Mouse (Mus musculus): Measurements from ENCODE around the gene Arfip2. TPM values are rescaled to one million over a fixed set of nuclear protein-coding genes. Genes with fewer than 3 reads are reported as not detected.

The Arfip2 gene
- 83.8 and 92.4 TPM in 2 replicates for polyA plus RNA-seq (2015; fragmentation: Nextera tagmentation; extraction: Ambion mirVana)

- no peaks in the 10 kb centered on the region for H3K27me3 ChIP-seq (ENCODE audit: control insufficient read depth, insufficient read depth, low read depth, low read length)
- peak within 1 kb of the TSS; percentile 73 for H3K4me3 ChIP-seq (ENCODE audit: low read depth, low read length)
- H3K9me3 ChIP-seq (replicated peaks; ENCODE audit: control insufficient read depth, low read length, poor library complexity, severe bottlenecking): no peaks in the 10 kb centered on the region
- WGBS: under 1% methylated on average over 45 of the region's 45 CpGs
- peaks cover 21% of the 10 kb centered on the region for H3K4me1 ChIP-seq (ENCODE audit: control insufficient read depth, insufficient read depth, low read length)
- H3K4me2 ChIP-seq (ENCODE audit: low read length): peak within 1 kb of the TSS; percentile 97
- H3K36me3 ChIP-seq (ENCODE audit: control insufficient read depth, insufficient read depth, low read length): peaks cover 6% of the 10 kb centered on the region; the same call in 1 of the 2 replicates
- ATAC-seq: peak; percentile 96
- peak within 1 kb of the TSS; percentile 87 for H3K9ac ChIP-seq (ENCODE audit: low read depth, low read length)
- peak within 1 kb of the TSS; percentile 85 for H3K27ac ChIP-seq (ENCODE audit: low read length)
These were observed at the start of gene Arfip2, which contains the start of gene Gm45799 for GRCm38 (mm10) chr7:105640233-105640893. TSS of gene Arfip2 (minus strand) at chr7:105640416. TSS of gene Gm45799 (plus strand) at chr7:105640552.

- peak; percentile 80; the same call in 1 of the 2 replicates for ATAC-seq
- no peaks in the 10 kb centered on the region for H3K9me3 ChIP-seq (replicated peaks; ENCODE audit: control insufficient read depth, low read length, poor library complexity, severe bottlenecking)
- no peak overlapping the region for H3K4me3 ChIP-seq (ENCODE audit: low read depth, low read length)
- H3K4me1 ChIP-seq (ENCODE audit: control insufficient read depth, insufficient read depth, low read length): no peaks in the 10 kb centered on the region
- peak overlapping the region; percentile 44; the same call in 1 of the 2 replicates for H3K9ac ChIP-seq (ENCODE audit: low read depth, low read length)
- H3K27ac ChIP-seq (ENCODE audit: low read length): no peak overlapping the region
- no peaks in the 10 kb centered on the region for H3K27me3 ChIP-seq (ENCODE audit: control insufficient read depth, insufficient read depth, low read depth, low read length)
- 14% methylated on average over 13 of the region's 13 CpGs for WGBS
- H3K36me3 ChIP-seq (ENCODE audit: control insufficient read depth, insufficient read depth, low read length): no peaks in the 10 kb centered on the region
- peak overlapping the region; percentile 36 for H3K4me2 ChIP-seq (ENCODE audit: low read length)
These were observed 45.5 kb upstream of the Arfip2 start for GRCm38 (mm10) chr7:105685541-105686197.

DNA sequence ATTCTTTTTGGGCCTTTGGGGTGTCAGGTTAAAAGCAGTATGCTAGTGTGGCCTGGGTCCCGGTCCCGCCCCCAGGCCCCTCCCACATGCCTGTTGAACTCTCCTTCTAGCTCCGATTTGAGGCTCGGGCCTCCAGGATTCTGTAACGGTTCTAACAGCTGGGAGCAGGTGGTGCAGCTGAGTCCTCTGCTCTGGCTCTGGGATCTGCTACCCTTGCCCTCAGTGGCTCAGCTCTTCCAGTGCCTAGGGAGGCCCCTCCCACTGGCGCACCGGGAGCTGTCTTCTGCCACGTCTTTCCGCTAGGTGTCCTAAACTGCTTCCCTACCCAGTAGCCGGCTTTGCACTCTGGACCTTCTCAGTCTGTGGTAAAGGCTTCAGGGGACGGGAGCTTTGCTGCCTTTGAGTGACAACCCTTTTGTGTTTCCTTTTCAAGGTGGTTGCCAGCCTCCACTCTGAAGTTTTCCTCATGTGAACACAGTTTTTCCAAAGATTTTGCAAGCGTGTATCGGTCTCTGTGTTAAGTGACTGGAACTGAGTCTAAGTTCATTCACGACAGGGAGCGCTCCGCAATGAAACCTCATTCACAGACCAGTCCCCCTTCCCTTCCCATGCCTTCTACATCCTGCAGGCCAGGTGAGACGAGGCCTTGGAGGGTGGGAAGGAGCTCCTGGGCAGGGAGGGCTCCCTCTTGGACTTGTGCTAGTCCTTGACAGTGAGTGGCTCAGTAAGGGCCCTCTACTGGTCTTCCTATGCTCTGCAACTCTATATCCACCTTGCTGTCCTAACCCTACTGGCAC is 10.6 kb upstream of the Arfip2 start, which contains the start of gene Dnhd1:
Gene Dnhd1, plus strand, starts transcription at position 189 of the 797 bp plus-strand sequence.
- Histone ChIP-seq H3K27me3 (ENCODE audit: control insufficient read depth, insufficient read depth, low read depth, low read length) (no peaks in the 10 kb centered on the region), H3K4me1 (ENCODE audit: control insufficient read depth, insufficient read depth, low read length) (no peaks in the 10 kb centered on the region; the same call in 1 of the 2 replicates), H3K4me2 (ENCODE audit: low read length) (peak within 1 kb of the TSS; percentile 72), H3K9ac (ENCODE audit: low read depth, low read length) (peak within 1 kb of the TSS; percentile 59), H3K4me3 (ENCODE audit: low read depth, low read length) (peak within 1 kb of the TSS; percentile 35), H3K27ac (ENCODE audit: low read length) (0 out of 2 replicates have a peak within 1 kb of the TSS, but pooled peaks have one; percentile 4), H3K36me3 (ENCODE audit: control insufficient read depth, insufficient read depth, low read length) (no peaks in the 10 kb centered on the region), H3K9me3 (replicated peaks; ENCODE audit: control insufficient read depth, low read length, poor library complexity, severe bottlenecking) (no peaks in the 10 kb centered on the region)
- WGBS: 3% methylated on average over 17 of the region's 17 CpGs
- peak; percentile 95 for ATAC-seq

GRCm38 (mm10) chr7:105641936-105642335 is 1.7 kb upstream of the Arfip2 start:
- H3K4me3 ChIP-seq (ENCODE audit: low read depth, low read length): no peak overlapping the region
- H3K36me3 ChIP-seq (ENCODE audit: control insufficient read depth, insufficient read depth, low read length): peaks cover 6% of the 10 kb centered on the region; the same call in 1 of the 2 replicates
- no peak for ATAC-seq
- 89% methylated on average over 3 of the region's 3 CpGs for whole genome bisulfite sequencing
- H3K4me1 ChIP-seq (ENCODE audit: control insufficient read depth, insufficient read depth, low read length): peaks cover 21% of the 10 kb centered on the region
- no peak overlapping the region for H3K9ac ChIP-seq (ENCODE audit: low read depth, low read length)
- H3K27me3 ChIP-seq (ENCODE audit: control insufficient read depth, insufficient read depth, low read depth, low read length): no peaks in the 10 kb centered on the region
- no peaks in the 10 kb centered on the region for H3K9me3 ChIP-seq (replicated peaks; ENCODE audit: control insufficient read depth, low read length, poor library complexity, severe bottlenecking)
- H3K4me2 ChIP-seq (ENCODE audit: low read length): peak overlapping the region; percentile 15; the same call in 1 of the 2 replicates
- no peak overlapping the region for H3K27ac ChIP-seq (ENCODE audit: low read length)

DNA sequence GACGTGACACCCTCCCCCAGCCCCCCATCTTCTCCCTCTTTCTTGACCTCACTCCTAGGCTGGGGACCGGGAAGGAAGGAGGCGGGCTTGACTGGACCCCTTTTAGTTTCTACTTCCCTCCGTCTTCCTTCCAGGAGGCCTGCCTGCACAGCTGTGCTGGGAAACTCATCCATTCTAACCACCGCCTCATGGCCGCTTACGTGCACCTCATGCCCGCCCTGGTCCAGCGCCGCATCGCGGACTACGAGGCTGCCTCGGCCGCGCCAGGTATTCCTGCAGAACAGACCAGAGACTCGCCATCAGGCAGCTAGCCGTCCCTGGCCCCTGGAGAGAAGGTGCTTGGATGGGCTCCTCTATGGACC is 659 bp upstream of the Arfip2 start:
- Histone ChIP-seq H3K27me3 (ENCODE audit: control insufficient read depth, insufficient read depth, low read depth, low read length) (no peaks in the 10 kb centered on the region), H3K4me3 (ENCODE audit: low read depth, low read length) (peak overlapping the region; percentile 73), H3K9ac (ENCODE audit: low read depth, low read length) (peak overlapping the region; percentile 76), H3K4me2 (ENCODE audit: low read length) (peak overlapping the region; percentile 87), H3K27ac (ENCODE audit: low read length) (peak overlapping the region; percentile 85), H3K9me3 (replicated peaks; ENCODE audit: control insufficient read depth, low read length, poor library complexity, severe bottlenecking) (no peaks in the 10 kb centered on the region), H3K4me1 (ENCODE audit: control insufficient read depth, insufficient read depth, low read length) (peaks cover 21% of the 10 kb centered on the region), H3K36me3 (ENCODE audit: control insufficient read depth, insufficient read depth, low read length) (peaks cover 6% of the 10 kb centered on the region; the same call in 1 of the 2 replicates)
- ATAC-seq: no peak
- WGBS: under 1% methylated on average over 16 of the region's 18 CpGs

DNA sequence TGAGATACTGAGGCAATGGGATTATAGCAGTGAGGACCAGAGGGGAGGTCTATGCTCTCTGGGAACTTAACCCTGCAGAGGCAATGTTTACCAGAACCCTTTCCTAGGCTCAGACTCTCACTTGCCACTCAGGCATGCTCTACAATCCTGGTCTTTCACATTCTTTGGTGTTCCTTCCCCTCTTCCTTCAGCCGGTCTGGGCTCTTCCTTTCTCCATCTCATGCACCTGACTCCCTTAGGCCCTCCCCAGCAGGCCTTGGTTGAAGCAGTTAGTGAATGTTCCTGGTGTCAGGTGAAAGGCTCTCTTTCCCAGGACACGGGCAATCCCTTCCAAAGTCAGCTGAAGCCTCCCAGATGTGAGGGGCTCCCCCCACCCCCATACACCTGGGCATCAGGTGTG is 460 bp downstream of the Arfip2 start, which contains the start of gene Timm10b:
Gene Timm10b, plus strand, starts transcription at position 301 of the 400 bp plus-strand sequence.
- ATAC-seq: no peak
- peak within 1 kb of the TSS; percentile 87 for H3K9ac ChIP-seq (ENCODE audit: low read depth, low read length)
- H3K27me3 ChIP-seq (ENCODE audit: control insufficient read depth, insufficient read depth, low read depth, low read length): no peaks in the 10 kb centered on the region
- peak within 1 kb of the TSS; percentile 73 for H3K4me3 ChIP-seq (ENCODE audit: low read depth, low read length)
- WGBS: 0% methylated on average over 2 of the region's 2 CpGs
- no peaks in the 10 kb centered on the region for H3K9me3 ChIP-seq (replicated peaks; ENCODE audit: control insufficient read depth, low read length, poor library complexity, severe bottlenecking)
- H3K27ac ChIP-seq (ENCODE audit: low read length): peak within 1 kb of the TSS; percentile 85
- H3K4me2 ChIP-seq (ENCODE audit: low read length): peak within 1 kb of the TSS; percentile 97
- H3K4me1 ChIP-seq (ENCODE audit: control insufficient read depth, insufficient read depth, low read length): peaks cover 21% of the 10 kb centered on the region
- peaks cover 6% of the 10 kb centered on the region; the same call in 1 of the 2 replicates for H3K36me3 ChIP-seq (ENCODE audit: control insufficient read depth, insufficient read depth, low read length)

DNA sequence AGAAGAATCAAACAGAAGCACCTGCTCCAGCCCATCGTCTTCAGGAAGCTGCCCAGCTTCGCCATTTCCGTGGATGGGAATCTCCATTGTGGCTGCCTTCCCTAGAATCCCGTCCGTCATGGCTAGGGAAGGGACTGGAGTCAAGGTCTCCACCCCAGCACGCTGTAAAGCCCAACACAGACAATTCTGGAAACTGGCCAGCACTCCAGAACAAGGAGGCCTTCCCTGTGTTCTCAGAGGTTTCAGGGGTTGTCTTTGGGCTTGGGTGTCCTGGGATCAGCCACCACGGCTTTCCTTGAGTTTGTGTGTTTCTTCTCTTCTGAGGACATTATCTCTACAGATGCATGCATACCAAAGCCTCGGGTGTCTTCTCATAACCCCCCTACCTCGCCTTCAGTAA is 912 bp downstream of the Arfip2 start:
- H3K36me3 ChIP-seq (ENCODE audit: control insufficient read depth, insufficient read depth, low read length): peaks cover 6% of the 10 kb centered on the region; the same call in 1 of the 2 replicates
- H3K9me3 ChIP-seq (replicated peaks; ENCODE audit: control insufficient read depth, low read length, poor library complexity, severe bottlenecking): no peaks in the 10 kb centered on the region
- H3K27me3 ChIP-seq (ENCODE audit: control insufficient read depth, insufficient read depth, low read depth, low read length): no peaks in the 10 kb centered on the region
- H3K4me2 ChIP-seq (ENCODE audit: low read length): peak overlapping the region; percentile 97
- ATAC-seq: no peak
- H3K27ac ChIP-seq (ENCODE audit: low read length): no peak overlapping the region
- peaks cover 25% of the 10 kb centered on the region for H3K4me1 ChIP-seq (ENCODE audit: control insufficient read depth, insufficient read depth, low read length)
- peak overlapping the region; percentile 87 for H3K9ac ChIP-seq (ENCODE audit: low read depth, low read length)
- 72% methylated on average over 9 of the region's 9 CpGs for WGBS
- H3K4me3 ChIP-seq (ENCODE audit: low read depth, low read length): peak overlapping the region; percentile 73

DNA sequence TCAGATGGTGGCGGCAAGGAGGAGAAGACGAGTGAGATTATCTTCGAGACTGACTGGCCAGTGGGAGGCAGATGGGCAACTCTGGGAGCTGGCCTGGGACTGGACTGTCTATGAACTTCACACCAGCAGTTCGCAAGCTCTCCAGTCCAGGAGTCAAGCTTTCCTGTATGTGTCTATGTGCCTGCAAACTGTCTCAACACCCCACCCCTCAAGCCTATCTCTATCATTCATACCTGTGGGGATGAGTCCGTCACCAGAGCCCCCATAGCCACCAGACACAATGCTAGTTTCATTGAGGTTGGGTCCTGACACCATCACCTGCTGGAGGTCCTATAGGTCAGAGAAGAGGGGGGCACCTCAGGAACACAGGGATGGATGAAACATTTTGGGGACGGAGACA is 1.4 kb downstream of the Arfip2 start:
- Histone ChIP-seq H3K4me2 (ENCODE audit: low read length) (no peak overlapping the region), H3K9ac (ENCODE audit: low read depth, low read length) (no peak overlapping the region), H3K4me3 (ENCODE audit: low read depth, low read length) (no peak overlapping the region), H3K27ac (ENCODE audit: low read length) (no peak overlapping the region), H3K4me1 (ENCODE audit: control insufficient read depth, insufficient read depth, low read length) (peaks cover 31% of the 10 kb centered on the region), H3K27me3 (ENCODE audit: control insufficient read depth, insufficient read depth, low read depth, low read length) (no peaks in the 10 kb centered on the region), H3K36me3 (ENCODE audit: control insufficient read depth, insufficient read depth, low read length) (peaks cover 6% of the 10 kb centered on the region; the same call in 1 of the 2 replicates), H3K9me3 (replicated peaks; ENCODE audit: control insufficient read depth, low read length, poor library complexity, severe bottlenecking) (no peaks in the 10 kb centered on the region)
- no peak for ATAC-seq
- WGBS: 95% methylated on average over 6 of the region's 6 CpGs

All from midbrain, embryonic 16.5 days (tissue).